Mouse (Mus musculus) intestine, postnatal 0 days (tissue): ENCODE results near the gene Tcp11l1. TPM values are rescaled to one million over a fixed set of nuclear protein-coding genes. Genes with fewer than 3 reads are reported as not detected.
A peak's percentile ranks its signal among the peaks of the same experiment; 100 is the strongest.

Experiments used
- ATAC-seq: fragments of 200-750 bp; cut with Nextera tagmentation; 2 replicates; pipeline ENCODE4 v1.8.0; 2017; ENCODE audit warnings: mild to moderate bottlenecking, moderate TSS enrichment, moderate library complexity
- H3K27ac ChIP-seq: fragments of 300-500 bp; sonication (generic); 2 replicates; pipeline ENCODE4 v1.5.1; 2014; ENCODE audit warnings: mild to moderate bottlenecking, low read depth, low read length, moderate library complexity
- H3K27me3 ChIP-seq: fragments of 300-500 bp; sonication (generic); replicated peaks from 2 replicates; pipeline ENCODE4 v1.6.1; 2014; ENCODE audit warnings: low read length, mixed read lengths; ENCODE audit not compliant: control insufficient read depth, insufficient read depth
- H3K36me3 ChIP-seq: fragments of 300-500 bp; sonication (generic); 2 replicates; pipeline ENCODE4 v1.6.1; 2014; ENCODE audit warnings: mild to moderate bottlenecking, moderate library complexity; ENCODE audit not compliant: control insufficient read depth, insufficient read depth
- H3K4me1 ChIP-seq: fragments of 300-500 bp; sonication (generic); replicated peaks from 2 replicates; pipeline ENCODE4 v1.6.1; 2014; ENCODE audit warnings: antibody characterized with exemption, low read length, mixed read lengths; ENCODE audit not compliant: control insufficient read depth, insufficient read depth
- H3K4me2 ChIP-seq: fragments of 300-500 bp; sonication (generic); replicated peaks from 2 replicates; pipeline ENCODE4 v1.6.1; 2014; ENCODE audit warnings: low read depth, mild to moderate bottlenecking, moderate library complexity
- H3K4me3 ChIP-seq: fragments of 300-500 bp; sonication (generic); 2 replicates; pipeline ENCODE4 v1.5.1; 2014; ENCODE audit warnings: low read depth, low read length
- H3K9ac ChIP-seq: fragments of 300-500 bp; sonication (generic); 2 replicates; pipeline ENCODE4 v1.6.1; 2014; ENCODE audit warnings: mild to moderate bottlenecking, low read depth, low read length
- H3K9me3 ChIP-seq: fragments of 300-500 bp; sonication (generic); 2 replicates; pipeline ENCODE4 v1.6.1; 2016; ENCODE audit warnings: mixed run types; ENCODE audit not compliant: control insufficient read depth
- CTCF ChIP-seq: sonication (generic); IDR thresholded peaks from 2 replicates; pipeline ENCODE4 v1.5.1; 2016; ENCODE audit warnings: low read depth, mild to moderate bottlenecking, control low read depth, antibody characterized with exemption, moderate library complexity
- WGBS: fragments of 180-500 bp; shearing (Covaris S2); extraction: QIAGEN DNeasy Blood & Tissue Kit; methylation state at CpG from one replicate; pipeline ENCODE4 v1.1.7; 2014; 5-methylcytosine and 5-hydroxymethylcytosine counted together
- polyA plus RNA-seq: library from polyadenylated mRNA; unstranded; fragments of >200 nt; fragmentation: Nextera tagmentation; extraction: Ambion mirVana; gene quantifications from 2 replicates; pipeline ENCODE4 v1.2.1, GENCODE M21; 2015

The Tcp11l1 gene
- polyA plus RNA-seq, 1 experiment from 2014 or later, result 16.0 TPM

- Histone ChIP-seq H3K4me2 (no peak overlapping the region), H3K36me3 (no peaks in the 10 kb centered on the region), H3K9ac (no peak overlapping the region), H3K9me3 (no peaks in the 10 kb centered on the region), H3K4me3 (no peak overlapping the region), H3K27ac (no peak overlapping the region), H3K27me3 (no peaks in the 10 kb centered on the region), H3K4me1 (no peaks in the 10 kb centered on the region)
- WGBS, result 76% methylated on average over 3 of the region's 3 CpGs
- TF ChIP-seq CTCF, result no peak
- no peak for ATAC-seq
Observed at GRCm38 (mm10) chr2:104703158-104703557, 8.8 kb downstream of the Tcp11l1 start.

- no peak overlapping the region for H3K27ac ChIP-seq
- no peak overlapping the region for H3K4me2 ChIP-seq
- H3K36me3 ChIP-seq, result no peaks in the 10 kb centered on the region
- H3K4me1 ChIP-seq, result no peaks in the 10 kb centered on the region
- WGBS, result 83% methylated on average over 11 of the region's 11 CpGs
- no peak overlapping the region for H3K4me3 ChIP-seq
- H3K9ac ChIP-seq, result no peak overlapping the region
- H3K27me3 ChIP-seq, result no peaks in the 10 kb centered on the region
- no peaks in the 10 kb centered on the region for H3K9me3 ChIP-seq
- TF ChIP-seq CTCF, result no peak
- ATAC-seq, result no peak
Observed at GRCm38 (mm10) chr2:104699659-104700058, 12.3 kb downstream of the Tcp11l1 start.

GRCm38 (mm10) chr2:104692551-104692950 lies 19.4 kb downstream of the Tcp11l1 start:
- Histone ChIP-seq H3K9me3 (no peaks in the 10 kb centered on the region), H3K4me3 (no peak overlapping the region), H3K9ac (no peak overlapping the region), H3K4me2 (no peak overlapping the region), H3K36me3 (no peaks in the 10 kb centered on the region), H3K27me3 (no peaks in the 10 kb centered on the region), H3K4me1 (no peaks in the 10 kb centered on the region), H3K27ac (no peak overlapping the region)
- ATAC-seq, result no peak
- no peak for TF ChIP-seq CTCF
- 46% methylated on average over 2 of the region's 2 CpGs for WGBS

- no peak overlapping the region for H3K4me3 ChIP-seq
- H3K9me3 ChIP-seq, result no peaks in the 10 kb centered on the region
- H3K27ac ChIP-seq, result no peak overlapping the region
- H3K27me3 ChIP-seq, result no peaks in the 10 kb centered on the region
- no peak for ATAC-seq
- WGBS, result 92% methylated on average over 4 of the region's 4 CpGs
- H3K9ac ChIP-seq, result no peak overlapping the region
- TF ChIP-seq CTCF, result no peak
- no peaks in the 10 kb centered on the region for H3K36me3 ChIP-seq
- H3K4me1 ChIP-seq, result no peaks in the 10 kb centered on the region
- H3K4me2 ChIP-seq, result no peak overlapping the region
Observed at GRCm38 (mm10) chr2:104690720-104691119, 21.2 kb downstream of the Tcp11l1 start.

GRCm38 (mm10) chr2:104688724-104689123 lies 23.2 kb downstream of the Tcp11l1 start:
- H3K9ac ChIP-seq, result no peak overlapping the region
- WGBS, result 67% methylated on average over 8 of the region's 8 CpGs
- no peak for ATAC-seq
- H3K27me3 ChIP-seq, result no peaks in the 10 kb centered on the region
- no peak overlapping the region for H3K27ac ChIP-seq
- TF ChIP-seq CTCF, result no peak
- no peaks in the 10 kb centered on the region for H3K9me3 ChIP-seq
- H3K36me3 ChIP-seq, result peaks cover 3% of the 10 kb centered on the region; the same call in 1 of the 2 replicates
- no peak overlapping the region for H3K4me2 ChIP-seq
- H3K4me1 ChIP-seq, result no peaks in the 10 kb centered on the region; the same call in 1 of the 2 replicates
- no peak overlapping the region for H3K4me3 ChIP-seq

GRCm38 (mm10) chr2:104688321-104688720 lies 23.6 kb downstream of the Tcp11l1 start:
- no peak overlapping the region for H3K4me2 ChIP-seq
- H3K36me3 ChIP-seq, result peaks cover 4% of the 10 kb centered on the region; the same call in 1 of the 2 replicates
- H3K4me3 ChIP-seq, result no peak overlapping the region
- no peak overlapping the region for H3K9ac ChIP-seq
- WGBS, result 73% methylated on average over 3 of the region's 3 CpGs
- ATAC-seq, result peak; percentile 45; the same call in 1 of the 2 replicates
- no peaks in the 10 kb centered on the region for H3K27me3 ChIP-seq
- H3K9me3 ChIP-seq, result no peaks in the 10 kb centered on the region
- no peak overlapping the region for H3K27ac ChIP-seq
- no peaks in the 10 kb centered on the region; the same call in 1 of the 2 replicates for H3K4me1 ChIP-seq
- no peak for TF ChIP-seq CTCF

GRCm38 (mm10) chr2:104687261-104687660 lies 24.7 kb downstream of the Tcp11l1 start:
- no peak overlapping the region for H3K27ac ChIP-seq
- no peak overlapping the region for H3K4me3 ChIP-seq
- H3K36me3 ChIP-seq, result peaks cover 4% of the 10 kb centered on the region; the same call in 1 of the 2 replicates
- H3K4me1 ChIP-seq, result no peaks in the 10 kb centered on the region; the same call in 1 of the 2 replicates
- no peaks in the 10 kb centered on the region for H3K9me3 ChIP-seq
- TF ChIP-seq CTCF, result no peak
- no peaks in the 10 kb centered on the region for H3K27me3 ChIP-seq
- 71% methylated on average over 3 of the region's 3 CpGs for WGBS
- no peak overlapping the region for H3K4me2 ChIP-seq
- ATAC-seq, result no peak
- H3K9ac ChIP-seq, result no peak overlapping the region
